Mouse (Mus musculus): ENCODE data around the gene Prodh2. TPM values are rescaled to one million over a fixed set of nuclear protein-coding genes. Genes with fewer than 3 reads are reported as not detected.
"Not testable (repeated sequence)": the region's sequence is repeated elsewhere in the genome, so short reads cannot be mapped to it uniquely, and the experiment has no call there.

Prodh2 gene
- polyA plus RNA-seq, 3 experiments from 2014 or later, result not detected

DNA sequence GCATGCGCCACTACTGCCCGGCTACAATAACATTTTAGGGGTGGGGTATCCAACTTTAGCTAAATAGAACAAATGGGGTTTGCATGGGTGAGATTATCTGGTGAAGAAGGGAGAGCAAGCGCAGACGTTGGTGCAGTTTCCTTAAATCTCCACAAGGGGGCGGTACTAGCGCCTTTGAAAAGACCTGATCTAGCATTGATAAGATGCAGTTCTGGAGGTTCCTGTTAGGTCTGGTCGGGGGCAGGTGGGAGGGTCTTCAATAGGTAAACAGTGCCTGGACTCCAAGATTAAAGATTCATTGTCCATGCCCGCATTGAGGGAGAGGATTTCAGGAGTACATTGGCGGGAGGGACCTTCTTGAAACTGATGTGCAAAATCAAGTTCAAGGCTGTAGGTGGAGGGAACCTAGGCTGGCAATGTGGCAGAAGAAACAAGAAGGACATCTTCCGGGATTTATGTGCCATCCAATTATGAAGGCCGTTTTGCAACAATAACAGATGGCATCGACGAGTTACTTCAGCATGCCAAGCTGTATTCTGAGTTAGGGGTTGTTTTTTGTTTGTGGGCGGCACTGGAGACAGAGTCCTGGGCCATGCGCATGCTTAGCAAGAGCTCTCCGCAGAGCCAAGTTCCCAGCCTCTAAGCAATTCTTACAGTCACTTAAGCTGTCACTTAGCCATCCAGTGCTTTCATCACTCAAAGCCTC lies 3.0 kb upstream of the Prodh2 start:
- no peak for ATAC-seq

GRCm38 (mm10) chr7:30490957-30491307 lies 2.5 kb upstream of the Prodh2 start:
- ATAC-seq, result no peak

GRCm38 (mm10) chr7:30492765-30493164 lies 657 bp upstream of the Prodh2 start:
- no peak for ATAC-seq

DNA sequence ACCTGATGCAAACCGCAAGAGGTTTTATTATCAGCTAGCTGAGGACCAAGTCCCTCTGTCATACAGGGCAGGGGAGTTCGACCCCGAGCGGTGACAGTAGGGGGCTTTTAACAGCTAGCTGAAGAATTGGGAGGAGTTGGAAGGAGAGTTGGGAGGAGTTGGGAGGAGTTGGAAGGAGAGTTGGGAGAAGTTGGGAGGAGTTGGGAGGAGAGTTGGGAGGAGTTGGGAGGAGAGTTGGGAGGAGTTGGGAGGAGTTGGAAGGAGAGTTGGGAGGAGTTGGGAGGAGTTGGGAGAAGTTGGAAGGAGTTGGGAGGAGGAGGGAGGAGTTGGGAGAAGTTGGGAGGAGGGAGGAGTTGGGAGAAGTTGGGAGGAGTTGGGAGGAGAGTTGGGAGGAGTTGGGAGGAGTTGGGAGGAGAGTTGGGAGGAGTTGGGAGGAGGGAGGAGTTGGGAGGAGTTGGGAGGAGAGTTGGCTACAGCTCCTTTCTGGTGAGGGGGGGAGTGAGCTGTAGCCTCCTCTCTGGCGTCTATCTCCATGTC lies 2.2 kb downstream of the Prodh2 start:
- ATAC-seq, result not testable (repeated sequence)

- ATAC-seq, result not testable (repeated sequence)
Measured at GRCm38 (mm10) chr7:30501159-30501558, 7.7 kb downstream of the Prodh2 start.

DNA sequence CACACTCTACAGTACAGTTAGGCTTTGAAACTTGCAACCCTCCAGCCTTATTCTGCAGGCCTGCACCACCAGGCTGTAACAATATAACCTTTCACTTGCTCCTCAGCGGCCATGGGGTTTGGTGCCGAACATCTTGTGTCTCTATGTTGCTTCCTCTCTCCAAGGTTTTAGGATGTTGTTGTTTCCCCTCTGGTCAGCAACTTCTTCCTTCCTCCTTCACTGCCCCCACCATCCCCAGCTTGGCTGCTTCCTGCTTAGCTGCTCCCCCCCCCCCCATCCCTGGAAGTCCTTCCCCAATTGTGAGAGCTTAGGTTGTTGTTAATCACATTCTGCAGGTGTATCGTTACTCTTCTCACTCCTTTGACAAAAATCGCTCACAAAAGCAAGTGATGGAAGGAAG lies 14.6 kb downstream of the Prodh2 start:
- ATAC-seq, result no peak

GRCm38 (mm10) chr7:30515003-30515760 lies 21.8 kb downstream of the Prodh2 start:
- ATAC-seq, result no peak

DNA sequence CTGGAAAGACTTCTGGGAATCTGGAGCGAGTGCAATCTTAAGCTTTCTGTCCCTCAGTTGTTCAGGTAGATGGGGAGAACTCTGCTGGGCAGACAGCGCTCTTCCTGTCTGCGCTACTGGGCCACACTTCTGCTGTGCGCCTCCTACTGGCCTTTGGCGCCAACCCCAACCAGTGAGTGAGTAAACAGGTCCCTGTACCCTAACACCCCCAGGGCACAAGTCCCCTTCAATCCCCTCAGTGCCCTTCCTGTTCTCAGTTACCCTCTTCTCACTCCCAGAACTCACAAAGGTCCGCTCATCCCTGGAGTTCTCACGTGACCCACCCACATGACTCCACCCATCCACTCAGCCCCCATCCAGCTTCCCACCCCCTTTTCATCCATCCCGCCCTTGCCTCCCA lies 24.9 kb downstream of the Prodh2 start:
- ATAC-seq, result no peak

GRCm38 (mm10) chr7:30520396-30520795 lies 27.0 kb downstream of the Prodh2 start:
- no peak for ATAC-seq

DNA sequence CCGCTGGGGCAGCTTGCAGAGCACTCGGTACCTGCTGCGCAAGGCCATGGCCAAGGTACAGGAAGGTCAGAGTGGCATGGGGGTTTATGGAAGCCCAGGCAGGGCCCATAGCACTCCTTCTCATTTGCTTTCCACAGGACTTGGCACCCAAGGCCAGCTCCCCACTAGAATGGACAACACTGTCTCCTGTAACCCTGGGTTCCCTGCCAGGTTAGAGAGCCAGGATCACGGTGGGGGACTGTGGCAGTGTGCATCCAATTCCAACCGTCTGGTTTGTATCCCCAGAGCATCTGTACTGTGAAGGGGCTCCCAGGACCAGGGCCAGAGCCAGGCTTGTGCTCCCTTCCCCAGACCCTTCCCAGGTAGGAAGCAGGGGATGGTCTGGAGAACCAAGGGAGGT lies 27.4 kb downstream of the Prodh2 start:
- ATAC-seq, result no peak

DNA sequence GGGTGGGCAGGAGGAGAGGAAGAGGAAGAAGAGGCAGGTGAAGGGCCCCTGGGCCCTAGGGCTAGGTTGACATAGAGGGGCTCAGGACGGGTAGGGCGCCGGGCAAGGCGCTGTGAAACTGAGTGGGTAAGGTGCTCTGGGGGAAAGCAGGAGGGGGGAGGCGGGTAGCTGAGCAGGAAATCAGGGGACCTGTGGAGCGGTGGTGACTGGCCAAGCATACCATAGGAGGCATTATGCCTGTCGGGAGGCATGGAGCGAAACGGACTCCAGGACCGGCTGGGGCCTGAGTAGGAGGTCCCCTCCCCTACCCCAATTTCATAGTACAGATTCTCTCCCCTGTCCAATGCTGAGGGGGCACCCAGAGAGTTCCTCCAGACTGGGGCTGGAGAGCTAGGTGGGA lies 29.4 kb downstream of the Prodh2 start:
- no peak for ATAC-seq

DNA sequence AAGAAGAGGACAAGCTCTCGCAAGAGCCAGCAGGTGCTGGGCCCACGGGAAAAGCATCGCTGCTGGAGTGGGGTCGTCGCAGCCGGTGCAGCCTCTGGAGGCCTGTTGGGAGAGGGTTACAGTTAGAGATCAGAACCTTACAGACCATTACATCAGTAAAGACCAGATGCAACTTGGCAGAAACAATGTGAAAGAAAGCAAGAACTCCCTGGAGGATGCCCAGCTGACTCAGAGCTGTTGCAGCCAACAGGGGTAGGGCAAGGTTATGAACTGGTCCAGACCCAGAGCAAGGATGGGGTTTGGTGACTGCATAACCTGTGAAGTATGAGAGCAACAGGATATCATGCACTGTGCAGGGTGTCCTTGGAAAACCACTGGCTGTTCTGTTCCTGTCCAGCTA lies 31.1 kb downstream of the Prodh2 start:
- no peak for ATAC-seq

DNA sequence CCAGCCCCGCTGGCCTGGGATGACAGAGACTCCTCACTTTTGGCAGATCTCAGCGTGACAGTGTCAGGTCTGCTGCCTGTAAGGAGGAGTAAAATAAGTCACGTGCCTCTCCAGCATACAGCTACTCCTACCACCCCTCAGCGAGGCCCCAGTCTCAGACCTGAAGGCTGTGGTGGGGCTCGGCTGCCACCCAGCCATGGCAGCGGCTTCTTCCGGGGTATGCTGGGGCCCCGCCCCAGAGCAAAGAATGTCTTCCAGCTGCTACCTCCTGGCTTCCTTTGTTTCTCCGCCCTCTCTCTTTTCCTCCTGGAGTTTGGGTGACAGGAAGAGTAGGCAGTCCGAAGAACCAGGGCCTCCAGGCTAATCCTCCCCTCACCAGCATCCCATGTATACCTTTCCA lies 32.5 kb downstream of the Prodh2 start:
- no peak for ATAC-seq

DNA sequence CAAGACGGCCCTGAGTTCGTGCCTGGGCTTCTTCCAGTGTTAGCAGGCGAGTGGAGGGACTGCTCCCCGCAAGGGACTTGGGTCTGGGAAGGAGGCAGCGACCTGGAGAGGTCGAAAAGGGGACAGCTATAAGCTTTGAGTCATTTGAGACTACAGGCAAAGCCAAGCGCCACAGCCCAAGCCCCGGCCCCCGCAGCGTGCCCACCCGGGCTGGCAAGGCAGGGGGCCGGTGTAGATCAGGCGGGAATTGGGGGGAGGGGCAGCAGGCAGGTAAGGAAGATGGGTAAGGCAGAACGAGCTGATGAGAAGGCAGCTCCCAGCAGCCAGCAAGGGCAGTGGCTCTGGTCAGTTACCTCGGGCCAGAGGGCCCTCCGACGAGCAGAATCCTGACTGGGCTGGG lies 33.0 kb downstream of the Prodh2 start:
- ATAC-seq, result no peak

DNA sequence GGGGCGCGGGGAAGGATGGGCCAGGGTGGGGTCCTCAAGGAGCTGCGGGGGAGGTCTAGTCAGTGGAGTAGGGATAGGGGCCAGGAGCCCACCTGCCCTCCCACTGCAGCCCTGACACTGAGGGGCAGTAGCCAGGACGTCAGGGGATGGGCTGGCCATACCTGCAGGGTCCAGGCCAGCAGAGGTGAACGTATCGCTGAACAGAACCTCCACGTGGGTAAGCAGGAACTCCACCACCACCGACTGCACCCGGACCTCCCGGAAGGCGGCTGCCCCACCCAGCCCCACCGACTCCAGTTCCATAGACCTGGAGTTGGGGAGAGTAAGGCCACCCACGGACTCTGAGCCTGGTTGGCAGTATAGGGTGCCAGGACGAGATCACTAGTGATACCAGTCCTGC lies 33.6 kb downstream of the Prodh2 start:
- ATAC-seq, result no peak

DNA sequence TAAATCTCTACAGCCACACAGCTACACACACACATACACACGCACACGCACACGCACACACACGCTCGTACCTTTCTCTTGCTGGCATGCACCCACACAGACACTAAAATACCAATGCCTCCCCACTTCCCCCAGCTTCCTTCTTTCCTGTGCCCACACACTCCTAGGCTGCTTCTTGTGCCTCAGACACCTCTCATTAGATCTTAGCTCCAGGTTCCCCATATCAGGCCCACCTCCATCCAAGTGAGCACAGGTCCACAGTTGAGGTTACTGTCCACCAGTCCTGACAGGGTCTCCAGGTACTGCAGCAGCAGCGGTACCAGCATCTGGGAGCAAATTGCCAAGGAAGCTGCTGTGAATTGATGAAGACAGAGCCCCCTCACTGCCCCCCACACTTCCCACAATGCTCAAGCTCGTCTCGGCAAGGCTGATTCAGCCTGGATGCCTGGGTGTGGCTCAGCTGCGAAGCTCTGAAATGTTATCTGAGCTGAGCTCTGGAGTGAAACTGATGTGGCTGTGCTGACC lies 37.9 kb downstream of the Prodh2 start:
- ATAC-seq, result no peak

DNA sequence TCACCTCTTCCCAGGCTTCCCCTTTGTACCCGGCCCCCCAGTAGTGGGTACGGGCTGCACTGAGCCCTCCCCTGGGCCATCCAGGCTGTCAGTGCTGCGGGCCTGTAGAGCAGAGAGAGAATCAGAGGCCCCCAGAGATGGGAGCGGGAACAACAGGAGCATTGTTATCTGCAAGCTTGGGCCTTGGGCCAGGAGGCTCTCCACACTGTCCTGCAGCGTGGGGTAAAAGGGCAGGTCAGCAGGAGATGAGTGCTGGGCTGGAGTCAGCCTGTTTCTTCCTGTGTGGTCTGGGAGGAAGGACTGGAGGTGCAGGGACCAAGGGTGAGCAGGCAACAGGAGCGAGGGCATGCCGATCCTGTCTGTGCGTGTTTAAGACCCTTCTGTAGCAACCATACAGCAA lies 39.5 kb downstream of the Prodh2 start:
- no peak for ATAC-seq

- ATAC-seq, result no peak
Measured at GRCm38 (mm10) chr7:30533941-30534632, 40.7 kb downstream of the Prodh2 start.

- peak; percentile 95 for ATAC-seq
Measured at GRCm38 (mm10) chr7:30534633-30535577, 41.5 kb downstream of the Prodh2 start, which contains the start of gene Arhgap33. TSS of gene Arhgap33 (minus strand) at chr7:30535060.

DNA sequence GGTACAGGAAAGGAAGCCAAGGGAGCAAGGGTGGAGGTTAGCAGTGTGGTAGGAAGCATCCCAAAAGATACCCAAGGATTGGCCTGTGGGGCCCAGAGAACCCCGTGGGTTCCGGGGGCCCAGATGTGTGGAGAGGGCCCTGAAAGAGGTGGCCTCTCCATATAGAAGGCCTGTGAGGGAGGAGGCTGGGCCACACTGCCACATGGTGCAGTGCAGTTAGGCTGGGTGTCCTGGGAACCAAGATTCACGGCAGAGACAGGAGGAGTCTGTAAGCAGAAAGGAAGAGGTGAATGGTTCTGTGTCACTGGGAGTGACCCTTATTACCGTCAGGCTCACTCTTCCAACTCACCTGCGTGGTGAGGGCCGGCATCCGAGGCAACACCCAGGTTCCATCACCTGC lies 47.1 kb downstream of the Prodh2 start:
- ATAC-seq, result no peak

DNA sequence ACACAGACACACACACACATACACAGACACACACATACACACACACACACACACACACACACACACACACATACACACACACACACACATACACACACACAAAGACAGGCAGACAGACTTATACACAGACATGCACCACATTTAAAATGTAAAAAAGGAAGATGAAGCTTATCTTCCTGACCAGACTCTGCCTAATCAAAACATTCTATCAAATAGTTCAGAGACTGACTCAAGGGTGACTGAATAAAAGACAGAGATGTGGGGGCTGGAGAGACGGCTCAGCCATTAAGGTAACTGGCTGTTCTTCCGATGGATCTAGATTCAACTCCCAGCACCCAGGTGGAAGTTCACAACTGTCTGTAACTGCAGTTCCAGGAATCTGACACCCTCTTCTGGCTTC lies 50.9 kb downstream of the Prodh2 start:
- no peak for ATAC-seq

GRCm38 (mm10) chr7:30549880-30550279 lies 56.5 kb downstream of the Prodh2 start:
- ATAC-seq, result no peak
